8 mouse cellular contexts compared by ENCODE assay signal in the genomic region with DNA sequence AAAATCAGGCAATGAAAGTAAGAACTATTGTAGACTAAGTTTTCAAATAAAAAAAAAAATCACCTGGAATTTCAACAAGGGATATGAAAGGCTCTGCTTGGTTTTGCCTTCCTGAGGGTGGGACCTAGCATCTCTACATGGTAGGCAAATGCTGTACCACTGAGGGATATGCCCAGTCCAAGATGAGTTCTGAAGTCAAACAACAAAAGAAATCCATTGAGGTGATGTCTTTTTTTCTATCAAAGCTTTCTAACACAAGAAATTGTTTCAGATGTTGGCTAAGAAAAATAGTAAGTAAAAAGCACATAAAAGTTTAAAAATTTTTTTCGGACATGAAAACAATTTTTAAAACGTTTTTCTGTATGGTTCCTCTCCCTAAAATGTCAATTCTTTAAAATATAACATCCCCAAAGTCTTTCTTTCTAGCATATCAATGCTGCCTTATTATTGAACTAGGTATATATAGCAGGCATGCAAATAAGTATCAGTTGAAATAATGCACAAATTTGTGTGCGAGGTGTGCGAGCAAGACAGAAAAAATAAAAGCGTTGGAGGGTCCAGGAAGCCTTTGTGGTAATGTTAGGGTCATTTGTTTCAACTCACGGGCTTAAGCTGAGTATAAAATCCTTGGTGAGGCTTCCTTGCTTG. TPM values are rescaled to one million over a fixed set of nuclear protein-coding genes. Genes with fewer than 3 reads are reported as not detected.
DNase-seq lines count a peak whose midpoint lies in the region; ATAC-seq and TF ChIP-seq lines count a peak whose summit lies in the region.

No protein-coding gene starts in this region.

- no peaks in the 10 kb centered on the region for H3K27me3 ChIP-seq in lung, embryonic 14.5 days (ENCODE audit: insufficient read depth, low read length)
- no peaks in the 10 kb centered on the region for H3K27me3 ChIP-seq in limb, embryonic 12.5 days
- H3K27me3 ChIP-seq in neural tube, embryonic 15.5 days (replicated peaks), result no peaks in the 10 kb centered on the region

- H3K27ac ChIP-seq in lung, embryonic 14.5 days (ENCODE audit: low read depth), result no peak overlapping the region
- H3K27ac ChIP-seq in embryonic fibroblast, embryonic 13.5 days (ENCODE audit: insufficient read depth, low read length), result no peak overlapping the region
- H3K27ac ChIP-seq in limb, embryonic 12.5 days, result no peak overlapping the region
- 0 out of 2 replicates have a peak overlapping the region, but pooled peaks have one; percentile 42 for H3K27ac ChIP-seq in neural tube, embryonic 15.5 days (replicated peaks)

- TF ChIP-seq CTCF in lung, embryonic 14.5 days (IDR thresholded peaks at IDR 0.05; ENCODE audit: low read depth), result no peak
- TF ChIP-seq CTCF in embryonic fibroblast, embryonic 13.5 days (IDR thresholded peaks at IDR 0.05; ENCODE audit: borderline replicate concordance, insufficient read depth, low read length), result no peak

- H3K4me1 ChIP-seq in lung, embryonic 14.5 days (ENCODE audit: insufficient read depth), result no peaks in the 10 kb centered on the region
- H3K4me1 ChIP-seq in embryonic fibroblast, embryonic 13.5 days (ENCODE audit: control insufficient read depth, insufficient read depth, low read length), result no peaks in the 10 kb centered on the region
- no peaks in the 10 kb centered on the region for H3K4me1 ChIP-seq in limb, embryonic 12.5 days (replicated peaks)
- H3K4me1 ChIP-seq in neural tube, embryonic 15.5 days, result no peaks in the 10 kb centered on the region

- no peak for TF ChIP-seq POLR2A in embryonic fibroblast, embryonic 13.5 days (IDR thresholded peaks at IDR 0.05; ENCODE audit: low read depth, low read length)

- ATAC-seq in lung, embryonic 14.5 days (ENCODE audit: insufficient read depth), result no peak
- ATAC-seq in limb, embryonic 12.5 days (ENCODE audit: insufficient number of reproducible peaks, insufficient read depth, low FRiP score, low TSS enrichment, low read depth), result no peak
- no peak for ATAC-seq in neural tube, embryonic 15.5 days (ENCODE audit: low FRiP score)

- H3K9ac ChIP-seq in lung, embryonic 14.5 days, result peak overlapping the region; percentile 40
- no peak overlapping the region for H3K9ac ChIP-seq in limb, embryonic 12.5 days (replicated peaks)
- H3K9ac ChIP-seq in neural tube, embryonic 15.5 days (replicated peaks), result peak overlapping the region; percentile 41; the same call in 1 of the 2 replicates

- H3K9me3 ChIP-seq in lung, embryonic 14.5 days (ENCODE audit: low read depth, low read length), result no peaks in the 10 kb centered on the region
- H3K9me3 ChIP-seq in limb, embryonic 12.5 days, result no peaks in the 10 kb centered on the region
- no peaks in the 10 kb centered on the region for H3K9me3 ChIP-seq in neural tube, embryonic 15.5 days (replicated peaks)

- 24% methylated on average over 6 of the region's 6 CpGs for WGBS in lung, embryonic 14.5 days
- 24% methylated on average over 6 of the region's 6 CpGs for WGBS in limb, embryonic 12.5 days
- WGBS in neural tube, embryonic 15.5 days, result 21% methylated on average over 6 of the region's 6 CpGs

- no peak for DNase-seq in lung, embryonic 14.5 days
- no peak for DNase-seq in lung, postnatal 25 days (ENCODE audit: low spot score)
- no peak for DNase-seq in layer of hippocampus, adult 8-10 months (ENCODE audit: low spot score in 2 of 2)
- DNase-seq in frontal cortex, postnatal 25 days (ENCODE audit: low spot score in 2 of 2), result no peak
- no peak for DNase-seq in retina, postnatal 1 day

- H3K36me3 ChIP-seq in lung, embryonic 14.5 days (ENCODE audit: insufficient read depth), result no peaks in the 10 kb centered on the region
- H3K36me3 ChIP-seq in limb, embryonic 12.5 days, result no peaks in the 10 kb centered on the region
- H3K36me3 ChIP-seq in neural tube, embryonic 15.5 days, result no peaks in the 10 kb centered on the region

- H3K4me2 ChIP-seq in lung, embryonic 14.5 days, result peak overlapping the region; percentile 61
- H3K4me2 ChIP-seq in limb, embryonic 12.5 days, result peak overlapping the region; percentile 52
- peak overlapping the region; percentile 53 for H3K4me2 ChIP-seq in neural tube, embryonic 15.5 days

- peak overlapping the region; percentile 70 for H3K4me3 ChIP-seq in lung, embryonic 14.5 days (ENCODE audit: low read depth, low read length)
- peak overlapping the region; percentile 19; the same call in 1 of the 2 replicates for H3K4me3 ChIP-seq in embryonic fibroblast, embryonic 13.5 days (ENCODE audit: insufficient read depth, low read length)
- H3K4me3 ChIP-seq in limb, embryonic 12.5 days (replicated peaks), result peak overlapping the region; percentile 61
- H3K4me3 ChIP-seq in neural tube, embryonic 15.5 days (replicated peaks), result peak overlapping the region; percentile 65

RNA-seq across cellular contexts. Expression of gene Gatb, which starts 0.6 kb away (rescaled TPM):
- 18.2 and 21.2 TPM in 2 replicates for polyA plus RNA-seq in lung, embryonic 14.5 days (2014; fragmentation: Nextera tagmentation; extraction: Ambion mirVana)
- 7.8 and 10.8 TPM in 2 replicates for polyA plus RNA-seq in embryonic fibroblast, embryonic 13.5 days (2011; ENCODE audit: insufficient read length, low read depth, missing spikeins)
- polyA plus RNA-seq in limb, embryonic 12.5 days (2016; fragmentation: Nextera tagmentation; extraction: Ambion mirVana), result 22.7 and 23.9 TPM in 2 replicates
- polyA plus RNA-seq in neural tube, embryonic 15.5 days (2015; fragmentation: Nextera tagmentation; extraction: Ambion mirVana), result 20.9 TPM in 2 replicates
- total RNA-seq in layer of hippocampus, adult 8-10 months (2022), result 10 to 100 TPM; 16.8 to 23.8 (median 23.4) TPM

Comparison
In these comparisons a context has a peak if more than half of its experiments do, and no peak if none do; other contexts are left out.
1. H3K4me3 ChIP-seq: peak in every context shown above with its lines; median percentile 70 in lung, embryonic 14.5 days; 65 in neural tube, embryonic 15.5 days; 61 in limb, embryonic 12.5 days; 19 in embryonic fibroblast, embryonic 13.5 days.